Mouse (Mus musculus) layer of hippocampus, postnatal 25 days (tissue): ENCODE measurements around the gene Lrrc47. TPM values are rescaled to one million over a fixed set of nuclear protein-coding genes. Genes with fewer than 3 reads are reported as not detected.

Experiments used
- total RNA-seq, 2 experiments: library from RNA; stranded (reverse); gene quantifications; 2 replicates each; pipeline ENCODE4 v1.2.3; 2021

The Lrrc47 gene
- total RNA-seq, 2 experiments from 2014 or later = 54.6 to 71.1 TPM

Other genes with a start within 250 kb of the Lrrc47 start
- 10 to 100 TPM; 21.5 to 26.4 TPM for gene A430005L14Rik, start 54.5 kb upstream of the Lrrc47 start, total RNA-seq
- 10 to 100 TPM in 1 of 2 experiments, 1 to 10 TPM in 1; 8.3 to 11.9 TPM for gene Dffb, start 36.6 kb upstream of the Lrrc47 start, total RNA-seq
- 10 to 100 TPM; 31.0 to 31.3 TPM for gene Cep104, start 36.5 kb upstream of the Lrrc47 start, total RNA-seq
- gene Smim1, start 14.5 kb downstream of the Lrrc47 start, total RNA-seq = 1 to 10 TPM; 7.5 to 9.5 TPM
- gene Ccdc27, start 30.9 kb downstream of the Lrrc47 start, total RNA-seq = 1 to 10 TPM in 1 of 2 experiments, under 1 TPM in 1; 0.66 to 1.1 TPM
- 1 to 10 TPM; 2.4 to 3.1 TPM for gene Trp73, start 128.5 kb downstream of the Lrrc47 start, total RNA-seq
- 10 to 100 TPM; 30.5 to 36.0 TPM for gene Wrap73, start 130.6 kb downstream of the Lrrc47 start, total RNA-seq
- 100 to 1,000 TPM; 170 to 189 TPM for gene Tprgl, start 148.9 kb downstream of the Lrrc47 start, total RNA-seq
- gene Megf6, start 159.0 kb downstream of the Lrrc47 start, total RNA-seq = 1 to 10 TPM; 4.9 to 5.6 TPM